Mouse (Mus musculus): Measurements from ENCODE around the gene Cts8. TPM values are rescaled to one million over a fixed set of nuclear protein-coding genes. Genes with fewer than 3 reads are reported as not detected.

The Cts8 gene
- total RNA-seq (2021): not detected
- long read RNA-seq, experiment 1: 0 reads
- long read RNA-seq, experiment 2: 0 reads

DNA sequence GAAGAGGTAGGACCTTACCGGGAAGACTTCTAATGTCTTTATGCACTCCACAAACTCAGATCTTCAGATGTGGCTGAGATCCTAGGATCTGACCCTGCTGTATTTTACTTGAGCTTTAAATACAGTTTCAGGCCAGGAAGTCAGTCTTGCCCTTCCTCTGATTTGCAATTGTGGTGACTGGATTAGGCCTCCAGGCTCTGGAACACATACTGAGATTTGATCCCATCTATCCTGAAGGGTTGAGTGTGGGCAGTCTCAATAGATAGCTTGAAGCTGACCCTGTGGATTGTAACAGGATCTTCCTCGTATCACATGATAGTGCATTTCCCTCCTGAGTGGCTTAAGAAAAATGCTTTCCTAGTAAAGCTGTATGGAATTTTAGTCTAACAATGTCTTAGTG is at the start of gene Cts8:
Cts8 (minus strand) TSS at position 101 of the 400 bp plus-strand sequence.
- DNase-seq: no peak

DNA sequence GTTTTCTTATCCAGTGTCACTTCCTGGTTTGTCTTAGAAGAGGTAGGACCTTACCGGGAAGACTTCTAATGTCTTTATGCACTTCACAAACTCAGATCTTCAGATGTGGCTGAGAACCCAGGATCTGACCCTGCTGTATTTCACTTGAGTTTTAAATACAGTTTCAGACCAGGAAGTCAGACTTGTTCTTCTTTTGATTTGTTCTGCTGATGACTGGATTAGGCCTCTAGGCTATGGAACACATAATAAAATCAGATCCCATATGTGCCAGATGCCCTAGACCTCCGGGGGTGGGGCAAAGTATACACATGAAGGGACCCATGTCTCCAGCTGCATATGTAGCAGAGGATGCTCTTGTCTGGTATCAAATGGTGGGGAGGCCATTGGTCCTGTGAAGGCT is 33.6 kb upstream of the Cts8 start, which contains the start of gene Gm49398:
Gm49398 (minus strand) TSS at position 101 of the 400 bp plus-strand sequence.
- DNase-seq: no peak

DNA sequence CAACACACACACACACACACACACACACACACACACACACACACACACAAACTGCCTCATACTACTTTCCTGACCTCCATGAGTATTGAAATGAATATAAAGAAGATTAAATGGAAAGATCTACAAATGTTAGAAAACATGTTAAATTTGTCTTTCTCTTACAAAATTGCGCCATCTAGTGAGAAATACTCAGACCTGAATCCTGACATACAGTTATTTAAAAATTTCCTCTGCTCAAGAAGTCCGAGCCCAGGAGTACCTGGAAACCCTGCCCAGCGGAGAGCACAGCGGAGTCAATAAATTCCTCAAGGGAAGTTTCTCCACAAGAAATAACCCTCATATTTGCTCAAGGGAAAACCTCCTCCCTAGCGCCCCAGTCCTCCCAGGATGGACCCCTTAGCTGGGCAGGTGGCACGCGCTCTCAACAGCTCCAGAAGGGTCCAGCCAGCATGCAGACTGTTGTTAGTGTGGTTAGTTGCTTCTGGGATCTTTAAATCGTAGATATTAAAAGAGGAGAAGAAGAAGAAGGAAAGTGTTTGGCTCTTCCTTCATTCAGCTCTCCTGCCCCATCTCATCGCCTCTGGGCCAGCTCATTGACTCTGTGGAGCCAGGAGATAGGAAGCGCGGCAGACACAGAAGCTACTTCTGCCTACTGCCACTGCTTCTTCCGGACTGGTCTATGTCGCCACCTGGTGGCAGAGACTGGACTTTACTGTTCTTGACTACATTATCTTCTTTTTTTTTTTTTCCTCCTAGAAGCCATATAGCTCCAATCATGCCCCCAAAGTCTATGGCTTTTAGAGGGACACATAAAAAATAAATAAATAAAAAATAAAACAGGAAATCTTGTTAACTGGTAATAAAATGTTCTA is 13.8 kb downstream of the Cts8 start:
- peak; percentile 48 for DNase-seq

DNA sequence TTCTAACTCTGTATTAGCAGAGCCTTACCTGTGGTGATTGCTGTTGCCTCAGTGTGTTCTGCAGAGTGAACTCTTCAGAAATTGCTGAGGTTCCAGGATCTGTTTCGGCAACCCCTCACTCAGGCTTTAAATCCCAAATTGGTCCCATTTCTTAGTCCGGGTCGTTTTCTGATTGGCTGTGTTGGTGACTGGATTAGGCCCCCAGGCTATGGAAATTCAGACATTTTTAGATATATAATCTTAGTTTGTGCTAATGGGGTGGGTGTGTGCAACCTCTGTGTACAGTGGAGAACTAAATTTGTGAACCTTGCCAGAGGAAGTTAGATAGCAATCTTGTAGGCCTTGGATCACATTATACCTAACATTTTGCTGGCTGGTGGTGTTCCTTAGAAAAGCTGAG is 51.8 kb downstream of the Cts8 start, which contains the start of gene Cts6:
Cts6 (minus strand) TSS at position 101 of the 400 bp plus-strand sequence.
- DNase-seq: no peak

Other genes starting within 250 kb of the Cts8 start
- gene Ctsj, start 249.4 kb downstream of the Cts8 start, total RNA-seq (2021): not detected
- gene Ctsq, start 214.7 kb downstream of the Cts8 start, total RNA-seq (2021): not detected
- gene Ctsr, start 91.1 kb downstream of the Cts8 start, total RNA-seq (2021): not detected
- gene Cts6, start 51.9 kb downstream of the Cts8 start, total RNA-seq (2021): not detected
- gene Gm49398, start 33.5 kb upstream of the Cts8 start, total RNA-seq (2021): not detected
- gene Cts7, start 102.8 kb upstream of the Cts8 start, total RNA-seq (2021): not detected